Mouse (Mus musculus): Measurements from ENCODE around the gene Cit. TPM values are rescaled to one million over a fixed set of nuclear protein-coding genes. Genes with fewer than 3 reads are reported as not detected.

Gene Cit
- polyA plus RNA-seq, 1 experiment from 2014 or later, result 16.8 TPM

DNA sequence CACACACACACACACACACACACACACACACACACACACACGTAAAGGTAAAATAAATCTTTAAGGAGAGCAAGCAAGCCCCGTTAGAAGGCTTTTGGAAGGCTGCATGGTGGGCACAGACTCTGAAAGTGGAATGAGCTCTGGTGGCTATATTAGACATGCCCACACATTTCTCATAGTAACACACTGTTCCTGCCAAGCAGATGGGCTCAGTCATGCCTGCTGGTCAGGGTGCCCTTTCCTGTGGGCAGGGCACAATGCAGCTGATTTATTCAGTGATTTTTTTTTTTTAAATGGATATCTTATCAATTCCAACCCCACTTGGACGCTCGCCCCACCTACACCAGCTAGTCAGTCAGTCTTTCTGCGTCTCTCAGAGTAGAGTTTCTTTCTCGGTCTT, 109.0 kb downstream of the Cit start:
- no peaks in the 10 kb centered on the region for H3K27me3 ChIP-seq (replicated peaks; ENCODE audit: control insufficient read depth, insufficient read depth, low read length)
- no peak overlapping the region for H3K4me2 ChIP-seq (ENCODE audit: low read depth, low read length)
- no peak overlapping the region for H3K9ac ChIP-seq (ENCODE audit: low read depth, low read length)
- 92% methylated on average over 6 of the region's 6 CpGs for WGBS
- H3K9me3 ChIP-seq (ENCODE audit: control insufficient read depth, low read length), result peaks cover 5% of the 10 kb centered on the region; the same call in 1 of the 2 replicates
- no peak overlapping the region for H3K27ac ChIP-seq (replicated peaks; ENCODE audit: low read depth, low read length)
- H3K36me3 ChIP-seq (ENCODE audit: control insufficient read depth, insufficient read depth, low read length), result peaks cover 47% of the 10 kb centered on the region
- ATAC-seq (ENCODE audit: low read depth), result no peak
- DNase-seq (ENCODE audit: low spot score), result no peak
- H3K4me3 ChIP-seq (ENCODE audit: low read depth, low read length), result no peak overlapping the region
- no peaks in the 10 kb centered on the region for H3K4me1 ChIP-seq (ENCODE audit: control insufficient read depth, insufficient read depth, low read length)

DNA sequence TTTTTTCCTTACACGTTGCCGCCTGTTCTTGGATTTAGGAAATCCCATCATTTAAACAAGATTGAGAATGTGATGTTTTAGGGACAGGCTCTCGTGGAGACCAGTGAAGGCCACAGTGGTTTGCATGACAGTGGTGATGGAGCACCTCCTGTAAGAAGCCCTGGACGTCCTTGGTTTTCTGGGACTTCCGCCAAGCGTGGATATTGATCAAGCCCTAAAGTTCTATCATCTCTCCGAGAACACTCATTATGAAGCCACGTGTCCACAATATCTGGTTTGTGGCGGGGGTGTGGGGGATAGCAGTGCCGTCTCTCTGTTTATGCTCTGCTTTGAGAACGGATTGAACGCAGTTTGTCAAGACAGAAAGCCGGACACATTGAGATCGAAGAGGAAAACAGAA, 109.5 kb downstream of the Cit start:
- Histone ChIP-seq H3K9me3 (ENCODE audit: control insufficient read depth, low read length) (peaks cover 5% of the 10 kb centered on the region; the same call in 1 of the 2 replicates), H3K27me3 (replicated peaks; ENCODE audit: control insufficient read depth, insufficient read depth, low read length) (no peaks in the 10 kb centered on the region), H3K4me3 (ENCODE audit: low read depth, low read length) (no peak overlapping the region), H3K36me3 (ENCODE audit: control insufficient read depth, insufficient read depth, low read length) (peaks cover 47% of the 10 kb centered on the region), H3K4me1 (ENCODE audit: control insufficient read depth, insufficient read depth, low read length) (no peaks in the 10 kb centered on the region), H3K27ac (replicated peaks; ENCODE audit: low read depth, low read length) (no peak overlapping the region), H3K4me2 (ENCODE audit: low read depth, low read length) (no peak overlapping the region), H3K9ac (ENCODE audit: low read depth, low read length) (no peak overlapping the region)
- ATAC-seq (ENCODE audit: low read depth), result no peak
- DNase-seq (ENCODE audit: low spot score), result no peak
- 92% methylated on average over 14 of the region's 14 CpGs for WGBS

DNA sequence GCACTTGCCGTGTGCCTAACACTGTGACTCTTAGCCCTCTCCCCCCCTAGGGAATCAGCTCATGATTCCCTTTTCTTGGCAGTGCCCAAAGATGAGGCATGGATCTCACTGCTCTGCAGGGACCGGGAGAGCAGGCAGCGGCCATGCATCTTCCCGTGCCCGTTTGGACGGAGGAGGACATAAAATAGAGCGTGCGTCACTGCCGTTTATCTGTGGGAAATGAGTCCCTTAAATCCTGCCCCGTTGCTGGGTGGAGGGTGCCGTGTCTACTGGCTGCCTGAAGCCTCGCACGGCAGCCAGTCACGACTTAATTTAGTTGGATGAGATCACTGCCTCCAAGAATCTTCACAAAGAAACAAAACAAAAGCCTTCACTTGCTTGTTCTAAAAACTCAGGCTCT, 110.1 kb downstream of the Cit start:
- ATAC-seq (ENCODE audit: low read depth) (no peak), DNase-seq (ENCODE audit: low spot score) (no peak)
- no peak overlapping the region for H3K9ac ChIP-seq (ENCODE audit: low read depth, low read length)
- peaks cover 47% of the 10 kb centered on the region for H3K36me3 ChIP-seq (ENCODE audit: control insufficient read depth, insufficient read depth, low read length)
- no peak overlapping the region for H3K4me2 ChIP-seq (ENCODE audit: low read depth, low read length)
- H3K9me3 ChIP-seq (ENCODE audit: control insufficient read depth, low read length), result peaks cover 5% of the 10 kb centered on the region; the same call in 1 of the 2 replicates
- H3K4me1 ChIP-seq (ENCODE audit: control insufficient read depth, insufficient read depth, low read length), result no peaks in the 10 kb centered on the region
- H3K4me3 ChIP-seq (ENCODE audit: low read depth, low read length), result no peak overlapping the region
- H3K27me3 ChIP-seq (replicated peaks; ENCODE audit: control insufficient read depth, insufficient read depth, low read length), result no peaks in the 10 kb centered on the region
- WGBS, result 95% methylated on average over 14 of the region's 14 CpGs
- no peak overlapping the region for H3K27ac ChIP-seq (replicated peaks; ENCODE audit: low read depth, low read length)

DNA sequence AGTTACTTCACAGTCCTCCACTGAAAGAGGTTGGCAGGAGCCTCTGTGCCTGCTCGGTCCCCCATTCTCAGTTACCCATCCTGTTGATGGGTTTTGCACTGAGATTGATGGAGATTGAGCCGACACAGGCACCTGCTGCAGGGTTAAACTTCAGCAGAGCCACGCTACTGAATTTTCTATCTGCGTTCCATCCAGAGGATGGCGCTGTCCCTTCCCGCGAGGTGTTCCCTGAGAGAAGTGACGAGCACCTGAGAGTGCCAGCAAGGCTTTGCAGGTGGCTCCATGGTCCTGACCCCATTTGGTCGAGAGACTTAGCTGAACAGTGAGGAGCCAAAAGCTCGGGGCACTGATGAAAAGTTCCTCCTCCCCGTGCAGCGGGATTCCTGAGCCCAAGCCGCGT, 111.0 kb downstream of the Cit start:
- ATAC-seq (ENCODE audit: low read depth) (no peak), DNase-seq (ENCODE audit: low spot score) (no peak)
- no peak overlapping the region for H3K27ac ChIP-seq (replicated peaks; ENCODE audit: low read depth, low read length)
- H3K36me3 ChIP-seq (ENCODE audit: control insufficient read depth, insufficient read depth, low read length), result peaks cover 43% of the 10 kb centered on the region
- 97% methylated on average over 14 of the region's 14 CpGs for WGBS
- H3K9me3 ChIP-seq (ENCODE audit: control insufficient read depth, low read length), result peaks cover 5% of the 10 kb centered on the region; the same call in 1 of the 2 replicates
- no peak overlapping the region for H3K4me3 ChIP-seq (ENCODE audit: low read depth, low read length)
- no peak overlapping the region for H3K4me2 ChIP-seq (ENCODE audit: low read depth, low read length)
- H3K4me1 ChIP-seq (ENCODE audit: control insufficient read depth, insufficient read depth, low read length), result no peaks in the 10 kb centered on the region
- H3K9ac ChIP-seq (ENCODE audit: low read depth, low read length), result no peak overlapping the region
- H3K27me3 ChIP-seq (replicated peaks; ENCODE audit: control insufficient read depth, insufficient read depth, low read length), result no peaks in the 10 kb centered on the region

DNA sequence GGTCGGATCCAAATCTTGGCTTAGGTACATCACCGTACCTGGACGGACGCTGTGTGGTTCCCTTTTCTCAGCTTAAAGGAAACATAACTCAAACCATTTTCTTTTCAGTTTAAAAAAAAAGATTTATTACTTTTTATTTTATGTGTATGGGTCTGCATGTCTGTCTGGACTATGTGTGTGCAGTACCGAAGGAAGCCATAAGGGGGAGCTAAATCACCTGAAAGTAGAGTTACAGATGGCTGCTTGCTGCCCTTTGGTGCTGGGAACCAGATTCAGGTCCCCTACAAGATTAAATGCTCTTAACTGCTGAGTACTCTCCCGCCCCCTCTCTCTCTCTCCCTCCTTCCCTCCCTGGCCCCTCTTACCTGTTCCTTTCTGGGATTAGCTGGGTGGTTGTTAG, 112.1 kb downstream of the Cit start:
- Histone ChIP-seq H3K4me1 (ENCODE audit: control insufficient read depth, insufficient read depth, low read length) (no peaks in the 10 kb centered on the region), H3K4me3 (ENCODE audit: low read depth, low read length) (no peak overlapping the region), H3K9me3 (ENCODE audit: control insufficient read depth, low read length) (peaks cover 5% of the 10 kb centered on the region; the same call in 1 of the 2 replicates), H3K36me3 (ENCODE audit: control insufficient read depth, insufficient read depth, low read length) (peaks cover 32% of the 10 kb centered on the region), H3K27me3 (replicated peaks; ENCODE audit: control insufficient read depth, insufficient read depth, low read length) (no peaks in the 10 kb centered on the region), H3K4me2 (ENCODE audit: low read depth, low read length) (no peak overlapping the region), H3K9ac (ENCODE audit: low read depth, low read length) (no peak overlapping the region), H3K27ac (replicated peaks; ENCODE audit: low read depth, low read length) (no peak overlapping the region)
- 96% methylated on average over 6 of the region's 6 CpGs for WGBS
- no peak for ATAC-seq (ENCODE audit: low read depth)
- no peak for DNase-seq (ENCODE audit: low spot score)

DNA sequence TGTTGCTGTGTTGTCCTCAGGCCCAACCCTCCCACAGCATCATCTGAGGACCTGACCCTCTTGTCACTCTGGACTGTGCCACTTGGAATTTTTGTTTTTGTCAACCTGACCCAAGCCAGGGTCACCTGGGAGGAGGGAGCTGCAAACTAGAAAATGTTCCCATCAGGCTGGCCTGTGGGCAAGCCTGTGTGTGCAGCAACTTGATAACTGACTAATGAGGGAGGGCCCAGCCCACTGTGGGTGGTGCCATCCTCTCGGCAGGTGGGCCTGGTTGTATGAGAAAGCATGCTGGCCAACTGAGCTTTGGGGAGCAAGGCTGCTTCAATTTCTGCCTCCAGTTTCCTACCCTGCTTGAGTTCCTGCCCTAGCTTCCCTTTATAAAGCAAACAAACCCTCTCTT, 113.3 kb downstream of the Cit start:
- no peaks in the 10 kb centered on the region for H3K4me1 ChIP-seq (ENCODE audit: control insufficient read depth, insufficient read depth, low read length)
- DNase-seq (ENCODE audit: low spot score) (no peak), ATAC-seq (ENCODE audit: low read depth) (no peak)
- H3K36me3 ChIP-seq (ENCODE audit: control insufficient read depth, insufficient read depth, low read length), result peaks cover 22% of the 10 kb centered on the region
- no peak overlapping the region for H3K27ac ChIP-seq (replicated peaks; ENCODE audit: low read depth, low read length)
- WGBS, result 89% methylated on average over 1 of the region's 1 CpGs
- no peak overlapping the region for H3K4me2 ChIP-seq (ENCODE audit: low read depth, low read length)
- H3K9me3 ChIP-seq (ENCODE audit: control insufficient read depth, low read length), result peaks cover 5% of the 10 kb centered on the region; the same call in 1 of the 2 replicates
- H3K9ac ChIP-seq (ENCODE audit: low read depth, low read length), result no peak overlapping the region
- H3K4me3 ChIP-seq (ENCODE audit: low read depth, low read length), result no peak overlapping the region
- H3K27me3 ChIP-seq (replicated peaks; ENCODE audit: control insufficient read depth, insufficient read depth, low read length), result no peaks in the 10 kb centered on the region

DNA sequence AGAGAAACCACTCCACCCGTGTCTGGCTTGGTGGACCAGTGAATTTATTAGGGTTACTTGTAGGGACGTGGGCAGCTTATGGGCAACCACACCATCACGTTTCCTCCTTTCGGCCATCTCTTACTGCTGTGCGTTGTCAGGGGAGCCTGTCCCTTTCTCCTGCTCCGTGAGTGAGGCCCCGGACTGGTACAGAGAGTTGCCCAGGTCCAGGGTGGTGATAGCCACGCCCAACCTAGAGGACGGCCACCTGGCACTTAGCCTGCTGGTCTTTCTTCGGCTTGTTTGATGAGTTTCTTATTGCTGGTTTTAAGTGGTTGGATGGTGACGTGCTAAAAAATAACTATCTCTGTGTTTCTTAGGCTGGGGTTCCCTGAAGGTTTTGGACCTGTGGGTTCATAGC, 113.7 kb downstream of the Cit start:
- H3K4me3 ChIP-seq (ENCODE audit: low read depth, low read length), result no peak overlapping the region
- ATAC-seq (ENCODE audit: low read depth), result no peak
- peaks cover 17% of the 10 kb centered on the region for H3K36me3 ChIP-seq (ENCODE audit: control insufficient read depth, insufficient read depth, low read length)
- no peaks in the 10 kb centered on the region for H3K27me3 ChIP-seq (replicated peaks; ENCODE audit: control insufficient read depth, insufficient read depth, low read length)
- no peak overlapping the region for H3K9ac ChIP-seq (ENCODE audit: low read depth, low read length)
- DNase-seq (ENCODE audit: low spot score), result no peak
- no peak overlapping the region for H3K4me2 ChIP-seq (ENCODE audit: low read depth, low read length)
- peaks cover 5% of the 10 kb centered on the region; the same call in 1 of the 2 replicates for H3K9me3 ChIP-seq (ENCODE audit: control insufficient read depth, low read length)
- WGBS, result 95% methylated on average over 11 of the region's 11 CpGs
- H3K27ac ChIP-seq (replicated peaks; ENCODE audit: low read depth, low read length), result no peak overlapping the region
- H3K4me1 ChIP-seq (ENCODE audit: control insufficient read depth, insufficient read depth, low read length), result no peaks in the 10 kb centered on the region

DNA sequence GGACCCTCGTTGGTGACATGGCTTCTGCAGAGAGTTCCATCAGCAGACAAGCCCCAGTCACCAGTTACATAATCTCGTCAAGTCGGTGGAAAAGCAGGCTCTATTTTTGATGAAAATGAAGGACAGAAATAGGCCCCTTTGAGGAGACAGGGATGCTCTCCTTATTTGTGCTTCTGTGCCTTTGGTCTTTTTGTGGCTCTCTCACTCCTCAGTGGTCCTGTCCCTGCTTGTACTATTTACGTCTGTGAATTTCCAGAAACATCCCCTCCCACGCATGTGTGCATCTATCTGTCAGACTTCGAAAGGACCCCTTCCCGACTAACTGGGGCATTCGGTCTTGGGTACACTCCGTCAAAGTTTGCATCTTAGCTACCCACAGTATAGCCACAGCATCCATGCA, 116.7 kb downstream of the Cit start:
- Histone ChIP-seq H3K36me3 (ENCODE audit: control insufficient read depth, insufficient read depth, low read length) (peaks cover 5% of the 10 kb centered on the region; the same call in 1 of the 2 replicates), H3K9me3 (ENCODE audit: control insufficient read depth, low read length) (peaks cover 5% of the 10 kb centered on the region; the same call in 1 of the 2 replicates), H3K27ac (replicated peaks; ENCODE audit: low read depth, low read length) (no peak overlapping the region), H3K4me1 (ENCODE audit: control insufficient read depth, insufficient read depth, low read length) (no peaks in the 10 kb centered on the region), H3K27me3 (replicated peaks; ENCODE audit: control insufficient read depth, insufficient read depth, low read length) (no peaks in the 10 kb centered on the region), H3K4me3 (ENCODE audit: low read depth, low read length) (no peak overlapping the region), H3K4me2 (ENCODE audit: low read depth, low read length) (no peak overlapping the region), H3K9ac (ENCODE audit: low read depth, low read length) (no peak overlapping the region)
- no peak for DNase-seq (ENCODE audit: low spot score)
- WGBS, result 88% methylated on average over 9 of the region's 9 CpGs
- no peak for ATAC-seq (ENCODE audit: low read depth)

DNA sequence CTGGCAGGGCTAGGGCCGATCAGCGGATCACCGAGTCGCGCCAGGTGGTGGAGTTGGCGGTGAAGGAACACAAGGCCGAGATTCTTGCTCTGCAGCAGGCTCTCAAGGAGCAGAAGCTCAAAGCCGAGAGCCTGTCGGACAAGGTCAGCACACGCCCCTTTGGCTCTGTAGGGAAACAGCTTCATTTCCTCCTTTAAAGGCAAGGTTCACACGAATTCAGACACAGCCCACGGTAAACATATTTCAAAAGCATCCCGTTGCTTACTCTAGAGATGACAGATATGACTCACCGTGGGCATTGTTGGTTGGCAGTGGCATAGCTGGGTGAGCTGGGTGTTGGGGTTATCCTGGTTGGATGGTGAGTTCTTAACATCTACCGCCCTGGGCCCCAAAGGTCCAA, 126.2 kb downstream of the Cit start:
- no peak overlapping the region for H3K4me3 ChIP-seq (ENCODE audit: low read depth, low read length)
- H3K27ac ChIP-seq (replicated peaks; ENCODE audit: low read depth, low read length), result no peak overlapping the region
- DNase-seq (ENCODE audit: low spot score), result no peak
- H3K9ac ChIP-seq (ENCODE audit: low read depth, low read length), result no peak overlapping the region
- no peaks in the 10 kb centered on the region for H3K4me1 ChIP-seq (ENCODE audit: control insufficient read depth, insufficient read depth, low read length)
- no peak overlapping the region for H3K4me2 ChIP-seq (ENCODE audit: low read depth, low read length)
- 85% methylated on average over 15 of the region's 15 CpGs for WGBS
- no peak for ATAC-seq (ENCODE audit: low read depth)
- no peaks in the 10 kb centered on the region for H3K27me3 ChIP-seq (replicated peaks; ENCODE audit: control insufficient read depth, insufficient read depth, low read length)
- no peaks in the 10 kb centered on the region for H3K9me3 ChIP-seq (ENCODE audit: control insufficient read depth, low read length)
- H3K36me3 ChIP-seq (ENCODE audit: control insufficient read depth, insufficient read depth, low read length), result peaks cover 12% of the 10 kb centered on the region

Data from embryonic facial prominence, embryonic 14.5 days (tissue).